Mouse (Mus musculus) neural tube, embryonic 11.5 days (tissue): ENCODE measurements at regions not wholly inside any gene's neighbourhood (a gene's known extent, or its start where the extent isn't known, plus 50 kb on each side); places are given as distances from the start of the nearest gene placed in this dataset.

Source experiments
- ATAC-seq: fragments of 200-750 bp; cut with Nextera tagmentation; 2 replicates; pipeline ENCODE4 v1.8.0; 2017; ENCODE audit warnings: moderate number of reproducible peaks, mild to moderate bottlenecking, moderate TSS enrichment, moderate library complexity; ENCODE audit not compliant: insufficient read depth, low FRiP score, low TSS enrichment
- DNase-seq: peaks from one replicate; pipeline ENCODE4 v3.0.0-alpha.2; 2015; ENCODE audit warnings: low spot score
- H3K27ac ChIP-seq: fragments of 300-500 bp; sonication (generic); 2 replicates; pipeline ENCODE4 v1.5.1; 2014; ENCODE audit warnings: low read depth, mild to moderate bottlenecking, low read length
- H3K27me3 ChIP-seq: fragments of 300-500 bp; sonication (generic); 2 replicates; pipeline ENCODE4 v1.6.1; 2014; ENCODE audit warnings: mild to moderate bottlenecking, low read length, mixed read lengths; ENCODE audit not compliant: control insufficient read depth, insufficient read depth
- H3K36me3 ChIP-seq: fragments of 300-500 bp; sonication (generic); 2 replicates; pipeline ENCODE4 v1.6.1; 2014; ENCODE audit warnings: mild to moderate bottlenecking, low read length, moderate library complexity, mixed read lengths; ENCODE audit not compliant: control insufficient read depth, insufficient read depth
- H3K4me1 ChIP-seq: fragments of 300-500 bp; sonication (generic); 2 replicates; pipeline ENCODE4 v1.6.1; 2014; ENCODE audit warnings: low read length, mixed read lengths; ENCODE audit not compliant: control insufficient read depth, insufficient read depth
- H3K4me2 ChIP-seq: fragments of 300-500 bp; sonication (generic); 2 replicates; pipeline ENCODE4 v1.6.1; 2014; ENCODE audit warnings: low read depth, mild to moderate bottlenecking, moderate library complexity
- H3K4me3 ChIP-seq: fragments of 300-500 bp; sonication (generic); 2 replicates; pipeline ENCODE4 v1.5.1; 2014; ENCODE audit warnings: low read depth, low read length
- H3K9ac ChIP-seq: fragments of 300-500 bp; sonication (generic); 2 replicates; pipeline ENCODE4 v1.6.1; 2014; ENCODE audit warnings: mild to moderate bottlenecking, low read length
- H3K9me3 ChIP-seq: fragments of 300-500 bp; sonication (generic); 2 replicates; pipeline ENCODE4 v1.6.1; 2016; ENCODE audit warnings: low read length; ENCODE audit not compliant: control insufficient read depth
- WGBS: fragments of 180-500 bp; shearing (Covaris S2); extraction: QIAGEN DNeasy Blood & Tissue Kit; methylation state at CpG from one replicate; pipeline ENCODE4 v1.1.7; 2014; 5-methylcytosine and 5-hydroxymethylcytosine counted together

GRCm38 (mm10) chr4:150775281-150775680 lies 78.4 kb upstream of the Errfi1 start:
- 97% methylated on average over 8 of the region's 8 CpGs for WGBS
- DNase-seq (no peak), ATAC-seq (no peak)
- Histone ChIP-seq H3K4me3 (no peak overlapping the region), H3K9me3 (peaks cover 9% of the 10 kb centered on the region), H3K4me2 (no peak overlapping the region), H3K27me3 (no peaks in the 10 kb centered on the region), H3K9ac (no peak overlapping the region), H3K36me3 (no peaks in the 10 kb centered on the region), H3K4me1 (peaks cover 6% of the 10 kb centered on the region; the same call in 1 of the 2 replicates), H3K27ac (no peak overlapping the region)

GRCm38 (mm10) chr4:150774289-150774914 lies 79.3 kb upstream of the Errfi1 start:
- peaks cover 9% of the 10 kb centered on the region for H3K9me3 ChIP-seq
- DNase-seq (no peak), ATAC-seq (no peak)
- WGBS, result 84% methylated on average over 7 of the region's 7 CpGs
- H3K4me1 ChIP-seq, result peaks cover 6% of the 10 kb centered on the region; the same call in 1 of the 2 replicates
- H3K36me3 ChIP-seq, result no peaks in the 10 kb centered on the region
- H3K27me3 ChIP-seq, result no peaks in the 10 kb centered on the region
- no peak overlapping the region for H3K27ac ChIP-seq
- H3K4me2 ChIP-seq, result no peak overlapping the region
- H3K4me3 ChIP-seq, result no peak overlapping the region
- no peak overlapping the region for H3K9ac ChIP-seq

- no peak for ATAC-seq
- Histone ChIP-seq H3K27me3 (no peaks in the 10 kb centered on the region), H3K27ac (no peak overlapping the region), H3K4me3 (no peak overlapping the region), H3K4me1 (no peaks in the 10 kb centered on the region), H3K9me3 (peaks cover 9% of the 10 kb centered on the region), H3K36me3 (no peaks in the 10 kb centered on the region), H3K4me2 (no peak overlapping the region), H3K9ac (no peak overlapping the region)
- no peak for DNase-seq
- 65% methylated on average over 6 of the region's 6 CpGs for WGBS
These were observed 81.6 kb upstream of the Errfi1 start for GRCm38 (mm10) chr4:150771922-150772651.

- Histone ChIP-seq H3K9ac (no peak overlapping the region), H3K4me3 (no peak overlapping the region), H3K27ac (no peak overlapping the region), H3K4me2 (no peak overlapping the region), H3K36me3 (no peaks in the 10 kb centered on the region), H3K4me1 (no peaks in the 10 kb centered on the region), H3K9me3 (peaks cover 9% of the 10 kb centered on the region), H3K27me3 (no peaks in the 10 kb centered on the region)
- DNase-seq (no peak), ATAC-seq (no peak)
- WGBS, result 57% methylated on average over 2 of the region's 2 CpGs
These were observed 82.2 kb upstream of the Errfi1 start for GRCm38 (mm10) chr4:150771469-150771868.

- H3K27ac ChIP-seq, result no peak overlapping the region
- no peaks in the 10 kb centered on the region for H3K27me3 ChIP-seq
- ATAC-seq, result no peak
- H3K4me3 ChIP-seq, result no peak overlapping the region
- peak; percentile 53 for DNase-seq
- H3K4me1 ChIP-seq, result no peaks in the 10 kb centered on the region
- H3K4me2 ChIP-seq, result no peak overlapping the region
- 51% methylated on average over 7 of the region's 7 CpGs for WGBS
- no peak overlapping the region for H3K9ac ChIP-seq
- peaks cover 4% of the 10 kb centered on the region for H3K9me3 ChIP-seq
- H3K36me3 ChIP-seq, result no peaks in the 10 kb centered on the region
These were observed 84.7 kb upstream of the Errfi1 start for GRCm38 (mm10) chr4:150769043-150769442.

GRCm38 (mm10) chr4:150758467-150759237 lies 95.1 kb upstream of the Errfi1 start:
- peak overlapping the region; percentile 15 for H3K4me2 ChIP-seq
- no peaks in the 10 kb centered on the region for H3K36me3 ChIP-seq
- no peaks in the 10 kb centered on the region for H3K9me3 ChIP-seq
- no peaks in the 10 kb centered on the region for H3K27me3 ChIP-seq
- ATAC-seq (peak; percentile 93), DNase-seq (peak; percentile 88)
- peak overlapping the region; percentile 56 for H3K9ac ChIP-seq
- peak overlapping the region; percentile 96 for H3K27ac ChIP-seq
- peaks cover 19% of the 10 kb centered on the region for H3K4me1 ChIP-seq
- WGBS, result 3% methylated on average over 15 of the region's 15 CpGs
- no peak overlapping the region for H3K4me3 ChIP-seq

- Histone ChIP-seq H3K4me3 (no peak overlapping the region), H3K9me3 (no peaks in the 10 kb centered on the region), H3K4me1 (peaks cover 19% of the 10 kb centered on the region), H3K4me2 (peak overlapping the region; percentile 15), H3K27ac (peak overlapping the region; percentile 96), H3K27me3 (no peaks in the 10 kb centered on the region), H3K9ac (peak overlapping the region; percentile 56), H3K36me3 (no peaks in the 10 kb centered on the region)
- DNase-seq (no peak), ATAC-seq (peak; percentile 53)
- 34% methylated on average over 10 of the region's 10 CpGs for WGBS
These were observed 95.8 kb upstream of the Errfi1 start for GRCm38 (mm10) chr4:150757815-150758426.

- ATAC-seq (no peak), DNase-seq (peak; percentile 63)
- Histone ChIP-seq H3K4me3 (no peak overlapping the region), H3K36me3 (no peaks in the 10 kb centered on the region), H3K9me3 (no peaks in the 10 kb centered on the region), H3K4me2 (no peak overlapping the region; the same call in 1 of the 2 replicates), H3K27me3 (no peaks in the 10 kb centered on the region), H3K4me1 (peaks cover 19% of the 10 kb centered on the region), H3K27ac (peak overlapping the region; percentile 96), H3K9ac (peak overlapping the region; percentile 56; the same call in 1 of the 2 replicates)
- 75% methylated on average over 10 of the region's 10 CpGs for WGBS
These were observed 96.4 kb upstream of the Errfi1 start for GRCm38 (mm10) chr4:150757291-150757741.
